Mouse (Mus musculus): ENCODE measurements around the gene Slc39a3. TPM values are rescaled to one million over a fixed set of nuclear protein-coding genes. Genes with fewer than 3 reads are reported as not detected.

Slc39a3 gene
- total and polyA plus RNA-seq, 2 experiments from 2014 or later = 50.2 to 115 TPM

DNA sequence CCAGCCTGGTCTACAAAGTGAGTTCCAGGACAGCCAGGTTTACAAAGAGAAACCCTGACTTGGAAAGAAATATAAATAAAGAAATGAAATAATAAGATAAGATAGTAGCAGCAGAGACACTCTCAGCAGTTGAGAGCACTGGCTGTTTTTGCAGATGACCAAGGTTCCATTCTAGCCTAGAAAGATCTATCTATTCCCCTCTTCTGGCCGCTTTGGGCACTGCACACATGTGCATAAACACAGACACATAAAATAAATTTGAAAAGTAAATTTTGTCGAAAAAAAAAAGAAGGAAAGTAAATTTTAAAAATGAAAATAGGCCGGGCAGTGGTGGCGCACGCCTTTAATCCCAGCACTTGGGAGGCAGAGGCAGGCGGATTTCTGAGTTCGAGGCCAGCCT, 975 bp downstream of the Slc39a3 start:
- no peaks in the 10 kb centered on the region for H3K4me1 ChIP-seq (ENCODE audit: insufficient read depth, low read length)

GRCm38 (mm10) chr10:81033586-81033985, 3.6 kb downstream of the Slc39a3 start:
- no peaks in the 10 kb centered on the region for H3K27me3 ChIP-seq (ENCODE audit: insufficient read depth, low read length)
- peaks cover 36% of the 10 kb centered on the region for H3K36me3 ChIP-seq (ENCODE audit: insufficient read depth, low read length)
- no peak overlapping the region for H3K27ac ChIP-seq (ENCODE audit: low read depth, low read length)
- no peaks in the 10 kb centered on the region for H3K4me1 ChIP-seq (ENCODE audit: insufficient read depth, low read length)
- H3K9me3 ChIP-seq (ENCODE audit: low read length) = no peaks in the 10 kb centered on the region
- ATAC-seq (ENCODE audit: low FRiP score) = no peak
- no peak overlapping the region for H3K4me3 ChIP-seq (ENCODE audit: low read depth, low read length)
- WGBS = 88% methylated on average over 10 of the region's 10 CpGs
- TF ChIP-seq CTCF (IDR thresholded peaks at IDR 0.05) = no peak
- no peak overlapping the region for H3K9ac ChIP-seq (replicated peaks; ENCODE audit: low read length, poor library complexity, severe bottlenecking)
- no peak overlapping the region for H3K4me2 ChIP-seq (ENCODE audit: low read depth, low read length, poor library complexity, severe bottlenecking)
- no peak for DNase-seq (ENCODE audit: low spot score)

More for the DNA sequence above, 975 bp downstream of the Slc39a3 start:
- Histone ChIP-seq H3K36me3 (ENCODE audit: insufficient read depth, low read length) (peaks cover 21% of the 10 kb centered on the region), H3K27ac (ENCODE audit: low read depth, low read length) (no peak overlapping the region), H3K9ac (replicated peaks; ENCODE audit: low read length, poor library complexity, severe bottlenecking) (no peak overlapping the region), H3K4me2 (ENCODE audit: low read depth, low read length, poor library complexity, severe bottlenecking) (no peak overlapping the region), H3K9me3 (ENCODE audit: low read length) (no peaks in the 10 kb centered on the region), H3K4me3 (ENCODE audit: low read depth, low read length) (no peak overlapping the region), H3K27me3 (ENCODE audit: insufficient read depth, low read length) (no peaks in the 10 kb centered on the region)
- 82% methylated on average over 7 of the region's 7 CpGs for WGBS
- DNase-seq (ENCODE audit: low spot score) (no peak), ATAC-seq (ENCODE audit: low FRiP score) (no peak)
- TF ChIP-seq CTCF (IDR thresholded peaks at IDR 0.05) = peak; percentile 55

DNA sequence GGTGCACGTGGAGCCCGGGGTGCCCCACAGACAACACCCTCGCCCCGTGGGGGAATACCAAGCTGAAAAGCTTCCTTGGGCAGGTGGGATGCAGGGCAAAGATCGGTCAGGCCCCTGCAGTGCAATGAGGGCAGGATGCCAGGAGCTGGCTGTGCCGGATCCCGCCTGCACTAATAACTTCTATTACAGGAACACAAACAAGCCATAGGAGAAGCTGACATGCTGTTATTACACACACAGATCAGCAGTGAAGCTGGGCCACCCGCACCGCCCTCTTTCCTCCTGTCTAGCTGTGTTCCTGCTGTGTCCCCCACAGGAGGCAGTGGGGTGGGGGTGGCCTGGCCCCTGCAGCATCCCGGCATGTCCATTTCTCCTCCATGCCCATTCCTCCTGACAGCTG, 8.2 kb downstream of the Slc39a3 start:
- Histone ChIP-seq H3K27me3 (ENCODE audit: insufficient read depth, low read length) (no peaks in the 10 kb centered on the region), H3K36me3 (ENCODE audit: insufficient read depth, low read length) (peaks cover 36% of the 10 kb centered on the region), H3K27ac (ENCODE audit: low read depth, low read length) (no peak overlapping the region), H3K4me1 (ENCODE audit: insufficient read depth, low read length) (peaks cover 10% of the 10 kb centered on the region; the same call in 1 of the 2 replicates), H3K4me2 (ENCODE audit: low read depth, low read length, poor library complexity, severe bottlenecking) (no peak overlapping the region), H3K4me3 (ENCODE audit: low read depth, low read length) (no peak overlapping the region), H3K9ac (replicated peaks; ENCODE audit: low read length, poor library complexity, severe bottlenecking) (no peak overlapping the region), H3K9me3 (ENCODE audit: low read length) (no peaks in the 10 kb centered on the region)
- 65% methylated on average over 10 of the region's 10 CpGs for WGBS
- DNase-seq (ENCODE audit: low spot score) (no peak), ATAC-seq (ENCODE audit: low FRiP score) (no peak)
- TF ChIP-seq CTCF (IDR thresholded peaks at IDR 0.05) = no peak

GRCm38 (mm10) chr10:81028219-81028618, 9.0 kb downstream of the Slc39a3 start:
- peak; percentile 13; the same call in 1 of the 2 replicates for TF ChIP-seq CTCF (IDR thresholded peaks at IDR 0.05)
- Histone ChIP-seq H3K4me1 (ENCODE audit: insufficient read depth, low read length) (peaks cover 12% of the 10 kb centered on the region), H3K4me3 (ENCODE audit: low read depth, low read length) (no peak overlapping the region), H3K9ac (replicated peaks; ENCODE audit: low read length, poor library complexity, severe bottlenecking) (no peak overlapping the region), H3K4me2 (ENCODE audit: low read depth, low read length, poor library complexity, severe bottlenecking) (no peak overlapping the region), H3K9me3 (ENCODE audit: low read length) (no peaks in the 10 kb centered on the region), H3K27ac (ENCODE audit: low read depth, low read length) (no peak overlapping the region), H3K27me3 (ENCODE audit: insufficient read depth, low read length) (no peaks in the 10 kb centered on the region), H3K36me3 (ENCODE audit: insufficient read depth, low read length) (peaks cover 34% of the 10 kb centered on the region)
- ATAC-seq (ENCODE audit: low FRiP score) (no peak), DNase-seq (ENCODE audit: low spot score) (no peak)

GRCm38 (mm10) chr10:81027331-81027730, 9.9 kb downstream of the Slc39a3 start:
- Histone ChIP-seq H3K36me3 (ENCODE audit: insufficient read depth, low read length) (peaks cover 25% of the 10 kb centered on the region), H3K4me2 (ENCODE audit: low read depth, low read length, poor library complexity, severe bottlenecking) (no peak overlapping the region), H3K27me3 (ENCODE audit: insufficient read depth, low read length) (no peaks in the 10 kb centered on the region), H3K4me3 (ENCODE audit: low read depth, low read length) (no peak overlapping the region), H3K27ac (ENCODE audit: low read depth, low read length) (no peak overlapping the region), H3K4me1 (ENCODE audit: insufficient read depth, low read length) (peaks cover 12% of the 10 kb centered on the region), H3K9me3 (ENCODE audit: low read length) (no peaks in the 10 kb centered on the region), H3K9ac (replicated peaks; ENCODE audit: low read length, poor library complexity, severe bottlenecking) (no peak overlapping the region)
- WGBS = 70% methylated on average over 4 of the region's 4 CpGs
- no peak for TF ChIP-seq CTCF (IDR thresholded peaks at IDR 0.05)
- no peak for DNase-seq (ENCODE audit: low spot score)
- no peak for ATAC-seq (ENCODE audit: low FRiP score)

GRCm38 (mm10) chr10:81026857-81027256, 10.4 kb downstream of the Slc39a3 start:
- ATAC-seq (ENCODE audit: low FRiP score) (no peak), DNase-seq (ENCODE audit: low spot score) (no peak)
- no peak overlapping the region for H3K4me2 ChIP-seq (ENCODE audit: low read depth, low read length, poor library complexity, severe bottlenecking)
- no peaks in the 10 kb centered on the region for H3K27me3 ChIP-seq (ENCODE audit: insufficient read depth, low read length)
- 95% methylated on average over 5 of the region's 5 CpGs for WGBS
- no peak overlapping the region for H3K9ac ChIP-seq (replicated peaks; ENCODE audit: low read length, poor library complexity, severe bottlenecking)
- no peak overlapping the region for H3K27ac ChIP-seq (ENCODE audit: low read depth, low read length)
- no peaks in the 10 kb centered on the region for H3K9me3 ChIP-seq (ENCODE audit: low read length)
- peaks cover 21% of the 10 kb centered on the region for H3K36me3 ChIP-seq (ENCODE audit: insufficient read depth, low read length)
- H3K4me1 ChIP-seq (ENCODE audit: insufficient read depth, low read length) = peaks cover 14% of the 10 kb centered on the region
- no peak for TF ChIP-seq CTCF (IDR thresholded peaks at IDR 0.05)
- H3K4me3 ChIP-seq (ENCODE audit: low read depth, low read length) = no peak overlapping the region

Measured in midbrain, postnatal 0 days (tissue).